Comparison of ENCODE assay signal across 9 mouse cellular contexts in the genomic region with DNA sequence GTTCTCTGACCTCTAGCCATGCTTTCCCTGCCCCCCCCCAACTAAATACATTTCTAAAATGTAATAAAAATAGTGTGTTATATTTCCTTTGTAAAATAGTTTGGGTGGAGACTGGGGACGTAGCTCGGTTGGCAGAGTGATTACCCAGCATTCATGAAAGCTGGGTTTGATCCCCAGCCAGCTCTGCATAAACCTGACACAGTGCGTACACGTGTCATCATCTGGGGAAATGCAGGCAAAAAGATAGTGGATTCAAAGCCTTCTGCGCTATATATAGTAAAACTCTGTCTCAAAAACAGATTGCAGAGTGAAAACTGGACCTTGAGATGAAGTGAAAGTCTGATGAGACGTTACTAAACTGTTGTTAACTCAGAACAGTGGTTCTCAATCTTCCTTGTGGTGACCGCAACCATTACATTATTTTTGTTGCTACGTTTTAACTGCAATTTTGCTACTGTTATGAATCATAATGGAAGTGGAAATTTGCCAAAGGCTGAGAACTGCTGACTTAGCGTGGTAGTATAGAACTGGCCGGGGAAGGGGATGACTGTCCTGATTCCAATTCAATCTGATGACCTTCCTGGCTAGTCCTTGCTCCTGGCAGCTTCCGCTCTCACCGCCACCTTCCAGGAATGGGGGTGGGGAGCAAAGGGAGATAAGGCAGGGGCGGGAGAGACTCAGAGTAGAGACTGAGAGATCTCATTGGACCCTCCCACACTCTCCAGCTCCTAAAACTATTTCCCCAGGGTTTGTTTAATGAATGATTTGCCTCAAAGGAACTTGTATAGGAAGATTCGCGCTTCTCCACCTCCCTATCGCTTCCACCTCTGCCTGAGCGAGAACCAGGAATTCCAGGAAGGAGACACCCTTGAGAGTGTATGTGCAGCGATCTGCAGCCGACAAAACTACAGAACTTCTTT.
DNase-seq lines count a peak whose midpoint lies in the region; ATAC-seq and TF ChIP-seq lines count a peak whose summit lies in the region.
"Had no signal": no experiment of that assay in that cellular context is flagged by ENCODE, and none has a peak within 500 bp of the region (broad histone marks: within the 10 kb centered on the region; RNA-seq: fewer than 3 reads in every experiment).

No protein-coding gene starts in this region.

- peak; percentile 12 for DNase-seq in hindbrain, postnatal 0 days (ENCODE audit: low spot score)
- peak; percentile 52 for DNase-seq in testis, postnatal 10 days (ENCODE audit: low spot score)
- no peak for DNase-seq in left cerebral cortex, adult 8-10 months (ENCODE audit: low spot score in 2 of 2)
- DNase-seq in left cerebral cortex, adult 18-20 months (ENCODE audit: low spot score in 2 of 2) = no peak

- peaks cover 18% of the 10 kb centered on the region for H3K27me3 ChIP-seq in megakaryocyte, embryonic 14.5 days (replicated peaks)
- H3K27me3 ChIP-seq in forebrain, embryonic 13.5 days = 0 out of 2 replicates have a peak, but pooled peaks cover 3% of the 10 kb centered on the region
- H3K27me3 ChIP-seq in hindbrain, postnatal 0 days (ENCODE audit: insufficient read depth, low read length) = no peaks in the 10 kb centered on the region
- H3K27me3 ChIP-seq in lung, embryonic 16.5 days (ENCODE audit: control insufficient read depth, insufficient read depth, low read depth, low read length) = no peaks in the 10 kb centered on the region

- H3K4me1 ChIP-seq in megakaryocyte, embryonic 14.5 days = peaks cover 17% of the 10 kb centered on the region
- H3K4me1 ChIP-seq in forebrain, embryonic 13.5 days = no peaks in the 10 kb centered on the region
- H3K4me1 ChIP-seq in hindbrain, postnatal 0 days (ENCODE audit: insufficient read depth, low read length) = no peaks in the 10 kb centered on the region
- H3K4me1 ChIP-seq in lung, embryonic 16.5 days (replicated peaks; ENCODE audit: control insufficient read depth, insufficient read depth, low read length) = peaks cover 2% of the 10 kb centered on the region; the same call in 1 of the 2 replicates

- H3K4me2 ChIP-seq in forebrain, embryonic 13.5 days = peak overlapping the region; percentile 40
- peak overlapping the region; percentile 64 for H3K4me2 ChIP-seq in hindbrain, postnatal 0 days (ENCODE audit: low read depth, low read length)
- H3K4me2 ChIP-seq in lung, embryonic 16.5 days (ENCODE audit: low read depth, low read length) = peak overlapping the region; percentile 73

- peak overlapping the region; percentile 2; the same call in 1 of the 2 replicates for H3K9ac ChIP-seq in forebrain, embryonic 13.5 days
- H3K9ac ChIP-seq in hindbrain, postnatal 0 days (replicated peaks; ENCODE audit: low read length) = peak overlapping the region; percentile 37; the same call in 1 of the 2 replicates
- peak overlapping the region; percentile 66 for H3K9ac ChIP-seq in lung, embryonic 16.5 days (ENCODE audit: low read length)

- peaks cover 30% of the 10 kb centered on the region for H3K9me3 ChIP-seq in megakaryocyte, embryonic 14.5 days
- H3K9me3 ChIP-seq in forebrain, embryonic 13.5 days (replicated peaks) = no peaks in the 10 kb centered on the region
- H3K9me3 ChIP-seq in hindbrain, postnatal 0 days (ENCODE audit: low read length) = no peaks in the 10 kb centered on the region
- H3K9me3 ChIP-seq in lung, embryonic 16.5 days (ENCODE audit: control insufficient read depth, low read length) = no peaks in the 10 kb centered on the region

- H3K27ac ChIP-seq in forebrain, embryonic 13.5 days = no peak overlapping the region
- H3K27ac ChIP-seq in hindbrain, postnatal 0 days = no peak overlapping the region
- peak overlapping the region; percentile 70 for H3K27ac ChIP-seq in lung, embryonic 16.5 days (ENCODE audit: low read length)
- H3K27ac ChIP-seq: macrophage had no signal

- no peaks in the 10 kb centered on the region for H3K36me3 ChIP-seq in megakaryocyte, embryonic 14.5 days (replicated peaks; ENCODE audit: low read length)
- no peaks in the 10 kb centered on the region for H3K36me3 ChIP-seq in forebrain, embryonic 13.5 days (ENCODE audit: poor library complexity, severe bottlenecking)
- H3K36me3 ChIP-seq in hindbrain, postnatal 0 days (ENCODE audit: insufficient read depth, low read length) = no peaks in the 10 kb centered on the region
- H3K36me3 ChIP-seq in lung, embryonic 16.5 days (ENCODE audit: control insufficient read depth, insufficient read depth, low read length) = no peaks in the 10 kb centered on the region

- WGBS in forebrain, embryonic 13.5 days = 63% methylated on average over 19 of the region's 19 CpGs
- WGBS in hindbrain, postnatal 0 days = 45% methylated on average over 19 of the region's 19 CpGs
- 32% methylated on average over 19 of the region's 19 CpGs for WGBS in lung, embryonic 16.5 days

- TF ChIP-seq CTCF in hindbrain, postnatal 0 days (IDR thresholded peaks at IDR 0.05; ENCODE audit: low read depth) = no peak

- peak overlapping the region; percentile 62 for H3K4me3 ChIP-seq in megakaryocyte, embryonic 14.5 days (replicated peaks)
- H3K4me3 ChIP-seq in forebrain, embryonic 13.5 days = peak overlapping the region; percentile 20
- peak overlapping the region; percentile 35 for H3K4me3 ChIP-seq in hindbrain, postnatal 0 days (ENCODE audit: low read length)
- peak overlapping the region; percentile 49 for H3K4me3 ChIP-seq in lung, embryonic 16.5 days (ENCODE audit: low read length)

- no peak for ATAC-seq in megakaryocyte, adult 5-6 weeks (ENCODE audit: poor library complexity, severe bottlenecking)
- ATAC-seq in forebrain, embryonic 13.5 days = no peak
- ATAC-seq in hindbrain, postnatal 0 days = peak; percentile 46; the same call in 1 of the 2 replicates
- ATAC-seq in lung, embryonic 16.5 days (ENCODE audit: low read depth) = peak; percentile 75

Comparison
In these comparisons a context has a peak if more than half of its experiments do, and no peak if none do; other contexts are left out.
1. ATAC-seq: peak in hindbrain, postnatal 0 days (single experiment) and lung, embryonic 16.5 days (single experiment); none in megakaryocyte, adult 5-6 weeks (single experiment) and forebrain, embryonic 13.5 days (single experiment).
2. H3K9ac ChIP-seq: peak in every context shown above with its lines; median percentile 66 in lung, embryonic 16.5 days; 37 in hindbrain, postnatal 0 days; 2 in forebrain, embryonic 13.5 days.
3. DNase-seq: peak in hindbrain, postnatal 0 days (single experiment) and testis, postnatal 10 days (single experiment); none in left cerebral cortex, adult 8-10 months (0 of 2) and left cerebral cortex, adult 18-20 months (0 of 2).
4. Peak in every context shown above with its lines, with median percentiles within 50 percentile points of each other: H3K4me3 ChIP-seq and H3K4me2 ChIP-seq.